Mouse (Mus musculus) retina, postnatal 7 days (tissue): Measurements from ENCODE around the gene Fastkd3.
A peak's percentile ranks its signal among the peaks of the same experiment; 100 is the strongest.

Experiments
- DNase-seq: peaks from one replicate; pipeline ENCODE4 v3.0.0-alpha.2; 2012; ENCODE audit warnings: low read depth, low spot score

Gene Fastkd3

GRCm38 (mm10) chr13:68607652-68608405, 25.8 kb downstream of the Fastkd3 start:
- DNase-seq, result no peak

- peak; percentile 19 for DNase-seq
Observed at GRCm38 (mm10) chr13:68622792-68623191, 40.8 kb downstream of the Fastkd3 start.

GRCm38 (mm10) chr13:68627041-68627440, 45.0 kb downstream of the Fastkd3 start:
- DNase-seq, result no peak
